Mouse (Mus musculus): ENCODE data around the gene Cdc34.

Cdc34 gene

DNA sequence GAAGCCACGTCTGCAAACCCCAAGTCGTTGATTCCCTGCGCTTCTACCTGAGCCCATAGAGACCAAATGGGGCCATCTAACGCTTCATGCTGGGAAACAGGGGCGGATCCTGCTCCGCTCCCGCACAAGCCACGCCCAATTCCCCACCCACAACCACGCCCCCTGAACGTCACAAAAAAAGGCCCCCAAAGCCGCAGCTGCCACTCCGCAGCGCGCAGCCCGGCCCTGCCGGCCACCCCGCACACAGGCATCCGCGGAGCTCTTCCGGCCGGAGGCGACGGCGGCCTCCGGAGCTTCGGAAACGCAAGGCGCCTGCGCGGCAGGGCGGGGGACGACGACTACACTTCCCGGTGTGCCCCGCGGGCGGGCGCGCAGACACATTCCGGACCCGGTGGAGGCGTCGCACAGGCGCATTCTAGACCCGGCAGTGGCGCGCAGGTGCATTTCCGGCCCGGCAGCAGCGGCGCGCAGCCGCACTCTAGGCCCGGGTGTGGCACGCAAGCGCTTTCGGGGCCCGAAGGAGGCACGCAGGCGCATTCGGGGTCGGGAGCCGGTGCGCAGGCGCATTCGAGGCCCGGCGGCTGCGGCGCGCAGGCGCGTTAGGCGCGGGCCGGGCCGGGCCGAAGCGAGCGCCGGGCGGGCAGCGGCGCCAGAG is at the start of gene Cdc34:
TSS of gene Cdc34 (plus strand) at position 605 of the 655 bp plus-strand sequence.
- DNase-seq (ENCODE audit: low spot score in 2 of 2), result peak; percentile 98 to 99

DNA sequence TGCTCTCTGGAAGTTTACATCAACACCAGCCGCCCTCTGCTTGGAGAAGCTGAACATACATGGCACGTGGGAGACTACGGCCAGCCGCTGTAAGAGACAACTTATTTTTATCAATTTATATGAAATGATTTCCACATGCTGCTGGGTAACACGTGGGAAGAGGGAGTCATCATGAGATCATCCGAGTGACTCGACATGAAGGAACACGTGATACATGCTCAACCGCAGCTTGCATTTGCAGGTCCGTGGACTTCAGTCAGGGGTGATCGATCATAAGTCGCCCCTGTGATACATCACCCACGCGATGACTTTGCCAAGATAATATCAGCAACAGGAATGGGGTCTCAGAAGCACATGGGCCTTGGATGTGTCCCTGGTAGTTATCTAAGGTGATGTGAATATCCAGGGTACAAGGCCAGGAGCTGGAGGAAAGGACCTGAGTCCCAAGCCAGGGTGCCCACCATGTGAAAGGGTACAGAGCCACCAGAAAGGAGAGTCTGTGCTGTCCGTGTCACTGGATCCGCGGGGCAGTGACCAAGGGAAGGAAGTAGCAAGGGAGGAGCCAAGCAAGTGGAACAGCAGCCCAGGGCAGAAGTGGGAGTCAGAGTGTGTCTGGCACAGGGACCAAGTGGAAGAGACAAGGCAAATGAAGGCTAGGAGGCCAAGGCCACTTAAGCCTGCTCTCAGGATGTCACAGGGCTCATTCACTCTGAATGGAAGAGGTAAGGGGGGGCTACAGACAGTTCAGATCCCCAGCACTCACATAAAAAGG is 48.8 kb upstream of the Cdc34 start:
- DNase-seq (ENCODE audit: low spot score in 2 of 2), result no peak

GRCm38 (mm10) chr10:79636287-79636686 is 45.7 kb upstream of the Cdc34 start:
- no peak for DNase-seq (ENCODE audit: low spot score in 2 of 2)

DNA sequence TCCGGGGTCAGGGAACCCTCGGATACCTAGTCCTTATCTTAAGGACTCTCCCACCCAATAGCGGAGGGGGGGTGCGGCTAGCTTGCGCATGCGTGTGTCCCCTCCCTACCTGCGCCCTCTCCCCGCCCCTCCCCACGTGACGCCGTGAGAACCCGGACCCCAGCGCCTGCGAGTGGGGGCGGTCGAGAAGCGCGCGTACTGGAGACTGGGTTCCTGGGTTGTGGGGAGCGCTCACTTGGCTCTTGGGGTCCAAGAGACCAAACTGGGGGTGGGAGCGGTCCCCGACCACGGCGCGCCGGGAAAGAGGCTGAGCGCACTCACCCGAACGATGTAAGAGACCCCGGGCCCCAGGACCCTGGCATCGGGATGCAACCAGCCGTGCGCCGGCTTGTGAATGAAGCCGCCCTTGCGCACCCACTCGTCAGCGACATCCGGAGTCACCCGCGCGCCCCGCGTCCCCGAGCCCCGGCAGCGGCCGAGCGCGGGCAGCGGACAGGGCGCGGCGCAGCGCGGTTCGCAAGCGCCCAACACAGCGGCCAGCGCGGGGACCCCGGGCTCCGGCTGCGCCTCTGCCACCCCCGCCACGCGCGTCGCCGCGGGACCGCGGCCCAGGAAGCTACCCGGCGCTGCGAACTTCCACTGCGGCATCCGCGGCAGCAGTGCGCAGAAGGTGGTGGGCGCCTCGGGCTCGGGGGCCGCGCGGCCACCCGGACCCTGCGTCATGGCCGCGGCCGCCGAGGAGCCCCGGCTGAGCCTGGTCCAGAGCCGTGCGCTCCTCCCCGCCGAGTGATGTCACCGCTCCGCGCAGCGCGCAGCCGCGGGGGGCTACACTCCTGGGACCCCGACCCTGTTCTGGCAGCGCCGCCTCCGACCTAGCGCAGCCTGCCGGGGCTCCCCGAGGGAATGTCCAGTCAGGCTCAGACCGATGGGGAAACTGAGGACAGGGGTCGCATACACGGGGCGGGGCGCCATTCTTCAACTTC is 44.6 kb upstream of the Cdc34 start, which contains the start of gene Shc2:
TSS of gene Shc2 (minus strand) at position 791 of the 983 bp plus-strand sequence.
- DNase-seq (ENCODE audit: low spot score in 2 of 2), result peak; percentile 23 to 24

DNA sequence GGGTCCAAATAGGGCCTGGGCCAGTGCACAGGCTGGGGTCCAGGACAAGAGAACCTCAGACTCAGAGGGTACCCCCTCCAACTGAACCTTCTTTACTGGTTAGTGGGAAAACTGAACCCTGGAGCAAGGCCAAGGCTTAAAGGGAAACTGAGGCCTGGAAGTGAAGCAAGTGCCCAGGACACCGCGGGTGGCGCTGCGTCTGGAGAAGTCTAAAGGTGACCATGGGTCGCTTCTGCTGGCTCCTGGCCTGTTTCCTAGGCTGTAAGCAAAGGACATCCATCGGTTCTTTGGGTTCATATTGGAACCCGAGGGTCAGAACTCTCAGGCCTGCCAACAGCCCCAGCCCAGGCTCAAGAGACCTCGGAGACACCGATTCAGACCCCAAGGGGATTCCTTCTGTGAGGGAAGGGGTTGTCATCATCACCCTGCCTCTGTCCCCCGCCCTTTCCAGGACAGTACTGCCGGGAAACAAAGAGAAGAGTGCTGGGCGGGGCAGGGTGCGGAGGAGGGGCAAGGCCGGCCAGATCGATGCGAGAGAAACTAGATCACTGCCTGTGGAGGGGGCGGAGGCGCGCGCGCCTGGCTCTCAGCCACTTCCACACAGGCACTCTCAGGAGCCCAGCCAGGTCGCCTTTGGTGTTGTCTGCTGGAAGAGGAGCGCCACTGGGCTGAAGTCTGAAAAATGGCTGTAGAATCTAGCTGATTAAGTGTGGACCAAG is 43.4 kb upstream of the Cdc34 start:
- peak; percentile 17 to 30 for DNase-seq (ENCODE audit: low spot score in 2 of 2)

GRCm38 (mm10) chr10:79645711-79646110 is 36.3 kb upstream of the Cdc34 start, which contains the start of gene Odf3l2:
Gene Odf3l2 (minus strand): TSS chr10:79645738.
- DNase-seq (ENCODE audit: low spot score in 2 of 2), result no peak

DNA sequence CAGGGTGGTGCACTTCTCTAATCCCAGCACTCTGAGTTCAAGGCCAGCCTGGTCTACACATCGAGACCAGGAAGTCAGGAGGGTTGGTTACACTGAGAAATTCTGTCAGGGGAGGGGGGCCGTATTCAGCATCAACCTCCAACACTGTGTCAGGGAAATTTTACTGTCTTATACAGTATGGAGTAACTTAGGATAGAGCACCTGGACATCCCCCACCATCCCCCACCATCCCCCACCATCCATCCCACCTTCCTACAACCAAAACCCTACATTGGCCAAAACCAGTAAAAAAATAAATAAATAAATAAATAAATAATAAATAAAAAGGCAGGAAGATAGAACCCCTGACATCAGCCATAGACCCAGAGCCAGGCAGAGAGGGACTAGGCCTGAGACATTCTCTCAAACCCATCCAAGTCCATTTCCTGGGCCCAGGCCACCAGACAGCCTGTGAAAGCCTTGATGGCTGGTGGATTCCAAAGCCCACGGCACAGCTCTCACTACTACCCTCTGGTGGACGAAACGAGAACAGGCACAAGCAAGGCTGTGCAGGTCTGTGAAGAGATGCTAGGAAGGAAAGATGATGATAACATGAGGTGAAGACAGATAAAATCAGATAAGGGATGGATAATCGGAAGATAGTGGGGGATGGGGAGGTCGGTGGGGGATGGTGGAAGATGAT is 32.8 kb upstream of the Cdc34 start:
- peak; percentile 58 to 65 for DNase-seq (ENCODE audit: low spot score in 2 of 2)

DNA sequence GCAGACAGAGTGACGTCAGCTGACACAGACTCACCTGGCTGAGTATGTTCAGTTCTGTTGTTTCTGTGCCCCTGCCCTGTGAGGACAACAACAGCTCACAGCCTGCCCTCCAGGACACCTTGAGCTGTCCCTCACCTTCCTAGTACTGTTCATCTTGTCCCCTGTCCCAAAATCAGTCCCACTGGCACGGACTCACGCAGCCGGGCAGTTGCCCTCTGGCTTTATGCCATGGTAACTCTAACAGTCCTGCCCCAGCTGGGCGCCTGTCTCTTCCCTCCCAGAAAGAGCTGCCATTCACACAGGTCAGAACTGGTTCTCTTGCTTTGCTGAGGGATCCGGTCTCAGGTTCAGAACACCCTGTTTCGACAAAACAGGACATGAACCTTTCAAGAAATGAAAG is 29.2 kb upstream of the Cdc34 start:
- DNase-seq (ENCODE audit: low spot score in 2 of 2), result no peak

- no peak for DNase-seq (ENCODE audit: low spot score in 2 of 2)
Observed at GRCm38 (mm10) chr10:79654946-79655395, 27.0 kb upstream of the Cdc34 start.

DNA sequence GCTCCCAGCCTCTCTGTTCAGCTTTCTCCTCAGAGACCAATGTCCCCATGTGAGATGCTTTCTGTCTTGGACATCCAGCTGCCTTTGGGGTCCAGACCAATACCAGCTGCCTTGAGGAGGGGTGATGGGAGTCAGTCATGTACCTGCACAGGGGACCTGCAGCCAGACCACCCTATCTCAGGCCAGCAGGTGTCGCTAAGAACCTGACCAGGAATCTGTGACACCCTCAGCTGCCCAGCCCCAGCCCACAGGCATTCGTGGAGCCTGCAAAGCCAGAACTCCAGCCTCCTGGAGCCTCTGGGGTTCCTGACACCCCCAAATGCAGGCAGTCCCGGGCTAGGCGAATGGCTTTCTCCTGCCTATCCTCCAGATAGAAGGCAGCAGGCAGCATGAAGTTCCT is 23.2 kb upstream of the Cdc34 start:
- DNase-seq (ENCODE audit: low spot score in 2 of 2), result no peak

GRCm38 (mm10) chr10:79660298-79660697 is 21.7 kb upstream of the Cdc34 start:
- DNase-seq (ENCODE audit: low spot score in 2 of 2), result no peak

GRCm38 (mm10) chr10:79661861-79662260 is 20.1 kb upstream of the Cdc34 start:
- no peak for DNase-seq (ENCODE audit: low spot score in 2 of 2)

GRCm38 (mm10) chr10:79664131-79664665 is 17.8 kb upstream of the Cdc34 start, which contains the start of gene Madcam1:
Gene Madcam1 (plus strand): TSS chr10:79664559.
- peak; percentile 32 to 60 for DNase-seq (ENCODE audit: low spot score in 2 of 2)

DNA sequence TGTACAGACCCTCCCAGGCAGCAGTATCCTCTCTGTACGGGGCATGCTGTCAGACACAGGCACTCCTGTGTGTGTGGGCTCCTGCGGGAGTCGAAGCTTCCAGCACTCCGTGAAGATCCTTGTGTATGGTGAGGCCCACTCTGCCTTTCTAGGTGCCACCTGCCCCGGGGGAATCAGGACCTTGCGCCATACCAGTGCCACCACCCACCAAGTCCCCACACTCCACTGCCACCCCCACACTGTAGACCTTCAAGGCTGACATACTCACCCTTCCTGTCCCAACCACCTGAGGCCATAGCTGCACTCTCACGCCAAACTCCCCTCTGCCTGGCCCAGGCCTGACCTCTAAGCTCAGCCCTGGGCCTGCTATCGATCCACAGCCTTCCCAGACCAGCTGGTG is 16.9 kb upstream of the Cdc34 start:
- DNase-seq (ENCODE audit: low spot score in 2 of 2), result no peak

- DNase-seq (ENCODE audit: low spot score in 2 of 2), result no peak
Observed at GRCm38 (mm10) chr10:79666493-79666892, 15.5 kb upstream of the Cdc34 start.

DNA sequence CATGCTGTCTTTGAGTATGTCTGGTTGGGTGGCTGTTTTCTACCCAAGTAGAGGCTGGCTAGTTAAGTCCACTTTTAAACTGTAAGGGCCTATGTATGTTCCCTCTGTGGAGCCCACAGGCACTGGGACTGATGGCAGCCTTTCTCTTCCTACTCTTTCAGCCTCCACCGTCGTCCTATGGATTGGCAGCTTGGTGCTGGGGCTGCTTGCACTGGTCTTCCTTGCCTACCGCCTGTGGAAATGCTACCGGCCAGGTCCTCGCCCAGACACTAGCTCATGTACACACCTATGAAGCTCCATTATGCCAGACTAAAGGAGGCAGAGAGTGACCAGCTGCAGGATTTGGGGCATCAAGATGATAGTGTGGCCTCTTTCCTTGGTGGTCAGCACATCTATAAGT is 13.9 kb upstream of the Cdc34 start:
- DNase-seq (ENCODE audit: low spot score in 2 of 2), result no peak

DNA sequence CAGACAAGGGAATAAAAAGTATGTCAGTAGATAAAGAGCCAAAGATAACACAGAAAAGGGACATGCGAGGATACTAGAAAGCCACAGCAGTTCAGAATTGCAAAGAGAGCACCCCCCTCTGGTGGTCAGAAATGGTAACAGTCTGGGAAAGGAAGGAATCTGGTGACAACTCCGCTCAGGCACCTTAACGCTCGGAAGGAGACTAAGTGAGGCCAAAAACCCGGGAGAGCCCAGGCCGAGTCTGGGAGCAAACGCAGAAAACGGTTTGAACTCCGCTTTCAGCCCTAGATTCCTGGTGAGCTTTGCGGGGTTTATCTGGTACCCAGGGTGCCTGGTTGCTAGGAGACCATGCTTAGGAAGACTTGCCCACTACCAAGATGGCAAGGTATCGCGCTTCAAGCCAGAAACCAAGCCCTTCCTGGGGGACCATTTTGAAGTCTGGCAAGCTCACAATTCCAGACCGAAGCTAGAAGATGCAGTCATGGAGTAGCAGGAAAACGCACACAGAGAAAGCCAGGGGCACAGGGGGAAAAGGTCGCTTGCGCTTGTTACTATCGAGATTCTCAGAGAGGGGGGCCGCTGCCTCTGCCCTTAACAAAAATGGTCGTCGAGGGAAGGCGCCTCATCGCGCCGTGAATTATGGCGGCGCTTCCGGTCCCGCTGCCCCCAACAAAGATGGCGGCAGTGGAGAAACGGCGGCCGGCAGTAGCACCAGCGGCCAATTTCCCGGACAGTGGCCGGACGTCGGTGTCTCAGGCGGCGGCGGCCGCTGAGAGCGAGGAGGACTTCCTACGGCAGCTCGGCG is 13.0 kb upstream of the Cdc34 start, which contains the start of gene Tpgs1:
TSS of gene Tpgs1 (plus strand) at position 599 of the 805 bp plus-strand sequence.
- peak; percentile 85 to 86 for DNase-seq (ENCODE audit: low spot score in 2 of 2)

DNA sequence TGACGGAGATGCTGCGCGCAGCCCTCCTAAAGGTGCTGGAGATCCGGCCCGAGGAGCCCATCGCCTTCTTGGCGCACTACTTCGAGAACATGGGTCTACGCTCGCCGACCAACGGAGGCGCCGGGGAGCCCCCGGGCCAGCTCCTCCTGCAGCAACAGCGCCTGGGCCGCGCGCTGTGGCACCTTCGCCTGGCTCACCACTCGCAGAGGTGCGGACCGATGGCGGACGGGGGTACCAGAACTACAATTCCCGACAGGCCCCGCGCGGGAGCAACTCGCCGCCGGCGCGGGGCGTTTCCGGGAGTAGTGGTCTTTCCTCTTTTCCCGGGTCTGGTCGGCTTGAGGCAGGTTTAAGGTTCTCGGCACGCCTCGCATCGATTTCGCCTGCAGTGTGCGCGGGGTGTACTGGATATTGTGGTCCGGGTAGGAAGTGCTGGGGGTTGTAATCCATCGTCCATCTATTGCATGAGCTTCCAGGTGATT is 12.4 kb upstream of the Cdc34 start:
- DNase-seq (ENCODE audit: low spot score in 2 of 2), result peak; percentile 67
